Mouse (Mus musculus): ENCODE results near the gene Tfb2m.

GRCm38 (mm10) chr1:179553197-179553948 is 7.3 kb upstream of the Tfb2m start:
- TF ChIP-seq POLR2AphosphoS5 (IDR thresholded peaks at IDR 0.05; ENCODE audit: insufficient replicate concordance, low read depth, low read length) (no peak), GATA1 (IDR thresholded peaks at IDR 0.05; ENCODE audit: borderline replicate concordance, low read length) (no peak), CTCF (IDR thresholded peaks at IDR 0.05; ENCODE audit: low read depth, low read length) (no peak), TAL1 (conservative IDR thresholded peaks at IDR 0.05; ENCODE audit: low read depth, low read length) (no peak), GATA2 (IDR thresholded peaks at IDR 0.05; ENCODE audit: borderline replicate concordance, low read depth, low read length) (no peak)
